Mouse (Mus musculus): ENCODE measurements at regions not wholly inside any gene's neighbourhood (a gene's known extent, or its start where the extent isn't known, plus 50 kb on each side); places are given as distances from the start of the nearest gene placed in this dataset.
A peak's percentile ranks its signal among the peaks of the same experiment; 100 is the strongest.

DNA sequence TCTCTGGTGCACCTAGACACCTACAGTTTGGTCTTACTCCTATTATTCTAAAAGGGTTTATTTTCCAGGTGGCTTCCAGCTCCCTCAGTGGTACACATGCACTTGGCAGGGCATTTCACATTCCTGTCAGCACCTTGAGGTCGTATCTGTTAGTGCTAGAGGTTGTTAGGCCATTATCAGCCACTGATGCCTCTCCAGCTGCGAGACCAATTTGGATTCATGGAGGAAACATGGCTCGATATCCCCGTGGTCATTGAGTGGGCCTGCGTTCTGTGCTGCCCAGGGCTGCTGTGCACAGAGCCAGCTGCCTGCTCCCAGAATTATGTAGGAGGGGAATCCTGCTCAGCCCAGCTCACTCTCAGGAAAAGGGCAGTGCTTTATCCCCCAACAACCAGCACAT is 60.1 kb upstream of the Irx1 start:
- DNase-seq (ENCODE audit: low spot score in 2 of 2) = no peak

DNA sequence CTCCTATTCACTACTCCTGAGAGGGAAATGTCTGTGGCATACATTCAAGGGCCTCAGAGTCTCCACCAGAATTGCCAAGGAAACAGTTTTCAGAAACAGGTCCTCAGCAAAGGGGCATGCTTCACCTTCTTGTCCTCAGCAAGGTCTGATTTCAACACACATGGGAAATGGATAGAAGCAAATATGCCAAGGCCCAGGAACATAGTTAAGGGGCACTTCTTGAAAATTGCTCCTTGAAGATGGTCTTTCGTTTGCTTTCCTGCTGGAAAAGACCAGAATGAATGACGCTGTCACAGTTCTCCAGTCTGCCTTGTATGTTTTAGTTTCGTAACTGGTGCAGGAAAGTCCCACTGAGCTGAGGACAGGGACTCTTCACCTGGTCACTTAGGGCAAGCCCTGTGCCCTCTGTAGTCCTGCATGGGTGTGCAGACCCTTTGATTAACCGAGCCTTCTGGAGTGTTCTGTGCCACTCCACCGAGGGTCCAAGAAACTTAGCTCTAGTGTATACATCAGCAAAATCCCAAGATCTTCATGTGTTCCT is 80.5 kb upstream of the Irx1 start:
- no peak for DNase-seq (ENCODE audit: low spot score in 2 of 2)

DNA sequence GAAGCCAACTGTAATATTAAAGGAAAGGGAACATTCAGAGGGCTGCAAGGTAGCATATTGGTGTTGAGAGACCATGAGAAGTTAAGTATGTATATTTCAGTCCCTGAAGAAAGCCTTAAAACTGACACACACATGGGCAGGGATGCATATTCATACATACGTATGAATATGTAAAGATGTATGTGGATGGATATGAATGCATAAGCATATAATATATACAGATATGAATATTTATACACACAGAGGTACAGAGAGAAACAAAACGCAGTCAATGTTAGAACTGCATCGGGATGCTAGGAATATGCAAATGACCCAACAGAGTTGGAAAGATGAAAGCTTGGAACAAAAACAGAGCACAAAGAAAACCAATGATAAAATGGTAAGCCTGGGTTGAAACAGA is 92.9 kb upstream of the Irx1 start:
- no peak for DNase-seq (ENCODE audit: low spot score in 2 of 2)

DNA sequence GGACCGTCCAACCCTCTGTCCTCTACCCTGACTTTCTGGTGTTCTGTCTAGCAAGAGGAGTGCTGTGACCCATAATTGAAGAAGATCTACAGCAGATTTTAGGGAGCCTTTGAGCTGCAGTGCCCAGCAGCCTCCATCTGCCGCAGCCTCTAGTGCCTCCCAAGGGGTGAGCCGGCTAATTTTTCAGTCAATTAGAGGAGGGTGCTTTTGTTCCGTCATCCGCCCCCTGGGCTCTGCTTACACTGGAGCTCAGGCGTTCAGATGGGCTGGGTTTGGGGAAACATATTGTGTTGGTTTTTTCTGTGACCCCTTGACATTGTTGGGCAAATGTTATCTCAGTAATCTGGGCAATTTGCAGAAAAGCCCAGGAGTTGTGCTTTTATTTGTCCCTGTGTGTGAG is 98.1 kb upstream of the Irx1 start:
- DNase-seq (ENCODE audit: low spot score in 2 of 2) = no peak

DNA sequence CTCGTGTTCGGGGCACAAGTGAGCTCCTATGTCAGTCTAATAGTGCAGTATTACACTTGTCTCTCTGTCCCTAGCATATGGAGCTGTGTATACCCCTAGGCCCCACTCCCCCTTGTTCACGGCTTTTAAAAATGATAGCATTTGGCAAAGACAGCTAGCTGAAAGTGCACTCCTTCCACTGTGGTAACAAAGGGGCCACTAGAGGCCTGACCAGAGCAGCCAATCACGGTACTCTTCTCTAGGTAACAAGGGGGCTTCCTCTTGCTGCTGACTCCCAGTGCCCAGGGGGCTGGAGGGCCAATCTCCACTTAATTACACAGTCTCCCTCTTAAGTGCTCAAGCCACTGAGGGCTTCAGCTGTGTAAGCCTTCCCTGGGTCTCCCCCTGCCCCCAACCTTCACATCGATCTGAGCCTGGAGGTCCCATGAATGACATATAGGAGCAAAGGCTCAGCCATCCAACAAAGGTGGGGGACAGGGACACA is 99.8 kb upstream of the Irx1 start:
- DNase-seq (ENCODE audit: low spot score in 2 of 2) = no peak

DNA sequence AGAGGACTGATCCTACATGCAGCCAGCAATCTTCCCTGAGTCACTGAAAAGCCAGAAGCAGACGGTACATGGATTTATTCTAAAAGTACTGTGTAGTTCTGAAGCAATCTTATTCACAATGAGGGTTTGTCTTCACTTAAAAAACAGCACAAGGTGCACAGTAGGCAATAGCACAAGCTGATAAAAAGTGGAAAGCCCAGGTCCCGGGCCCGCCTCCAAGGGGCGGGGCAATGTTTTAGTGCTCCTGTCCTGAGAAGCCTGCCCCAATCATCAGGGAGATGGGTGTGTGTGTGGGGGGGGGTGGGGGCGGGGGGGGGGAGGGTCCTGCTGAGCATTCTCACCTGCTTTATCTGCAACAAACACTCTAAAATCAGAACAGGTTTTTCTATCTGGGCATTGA is 133.1 kb upstream of the Irx1 start:
- DNase-seq (ENCODE audit: low spot score in 2 of 2) = no peak

DNA sequence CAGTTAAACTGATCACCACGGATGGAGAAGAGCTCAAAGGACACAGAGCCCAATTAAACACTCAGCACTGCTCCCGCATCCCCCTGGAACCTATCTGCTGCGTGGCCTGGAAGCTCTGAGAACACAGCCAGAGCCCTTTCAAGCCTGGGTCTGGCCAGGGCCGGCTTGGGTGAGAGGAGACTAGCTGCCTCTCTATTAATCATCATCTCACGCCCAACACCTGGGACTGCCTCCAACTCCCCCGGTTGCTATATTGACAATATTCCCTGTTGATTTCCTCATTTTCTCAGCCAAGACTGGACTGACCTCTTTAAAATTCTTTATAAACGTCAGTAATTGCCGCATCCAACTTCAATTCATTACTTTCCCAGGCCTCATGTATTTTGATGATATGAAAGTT is 133.7 kb upstream of the Irx1 start:
- DNase-seq (ENCODE audit: low spot score in 2 of 2) = no peak

DNA sequence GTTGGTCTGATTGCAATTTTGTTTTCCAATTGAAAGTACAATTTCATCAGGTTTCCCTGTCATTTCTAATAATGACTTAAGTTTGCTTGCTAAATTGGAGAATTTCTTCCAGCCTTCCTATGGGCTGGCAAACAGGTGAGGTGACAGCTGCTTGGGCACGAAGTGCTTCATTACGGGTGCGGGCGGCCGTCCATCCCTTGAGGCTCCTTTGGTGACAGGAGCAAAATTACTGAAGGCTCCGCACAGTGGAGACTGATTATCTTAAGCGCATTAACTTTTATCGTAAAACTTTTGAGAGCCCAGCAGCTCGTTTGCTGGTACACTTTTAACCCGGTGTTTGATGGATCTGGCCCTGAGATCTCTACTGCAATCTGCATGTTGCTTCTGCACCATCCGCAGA is 134.3 kb upstream of the Irx1 start:
- DNase-seq (ENCODE audit: low spot score in 2 of 2) = no peak

DNA sequence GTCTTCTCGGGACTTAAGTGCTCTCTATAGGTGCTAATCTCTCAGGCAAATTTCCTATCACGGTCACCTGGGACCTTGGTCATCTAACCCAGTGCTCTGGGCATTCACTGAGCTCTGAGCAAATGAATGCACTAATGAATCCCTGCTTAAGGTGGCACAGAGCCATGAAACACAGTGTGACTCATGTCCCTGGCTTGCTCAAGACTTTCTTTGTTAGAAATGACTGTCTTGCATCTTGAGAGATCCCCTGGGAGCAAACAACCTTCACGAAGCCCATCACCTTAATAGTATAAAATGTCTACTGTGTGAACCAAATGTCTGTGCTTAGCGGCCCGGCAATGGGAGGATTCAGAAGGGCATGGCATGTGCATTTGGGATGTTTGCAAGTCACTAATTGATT is 137.2 kb upstream of the Irx1 start:
- DNase-seq (ENCODE audit: low spot score in 2 of 2) = no peak

DNA sequence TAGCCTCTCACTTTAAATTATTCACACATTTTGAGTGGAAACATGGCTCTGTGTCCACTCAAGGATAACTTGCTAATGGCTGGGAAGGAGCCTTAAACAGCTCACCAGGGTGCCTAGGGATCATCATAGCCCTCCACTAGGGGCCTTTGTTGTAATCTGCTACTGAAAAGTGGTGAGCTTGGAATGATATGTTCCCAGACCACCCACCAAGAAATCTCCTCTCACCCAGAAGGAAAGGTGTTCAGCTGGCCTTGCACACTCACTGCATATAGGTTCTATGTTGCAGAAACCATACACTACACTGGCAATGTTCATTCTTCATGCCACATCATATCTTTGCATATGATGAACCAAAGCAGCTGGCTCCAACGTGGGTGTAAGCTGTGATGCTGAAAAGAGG is 145.1 kb upstream of the Irx1 start:
- no peak for DNase-seq (ENCODE audit: low spot score in 2 of 2)

DNA sequence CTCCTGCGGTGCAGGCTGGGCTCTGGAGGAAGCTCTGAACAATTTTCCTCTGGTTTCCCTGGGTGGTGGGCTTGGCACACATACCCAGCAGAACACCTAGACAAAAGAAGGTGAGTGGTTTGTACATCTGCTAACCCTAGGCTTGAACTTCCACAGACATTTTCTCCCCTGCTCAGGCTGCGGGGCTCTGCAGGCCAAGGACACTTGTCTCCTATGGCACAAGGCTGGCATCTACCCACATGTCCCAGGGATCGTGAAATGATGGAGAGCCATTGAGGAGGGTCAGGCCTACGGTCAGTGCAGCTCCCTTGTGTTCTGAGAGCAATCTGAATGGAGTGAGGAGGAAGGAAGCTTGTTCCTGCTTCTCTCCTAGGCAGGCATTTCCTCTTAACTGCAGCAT is 150.4 kb upstream of the Irx1 start:
- no peak for DNase-seq (ENCODE audit: low spot score in 2 of 2)

DNA sequence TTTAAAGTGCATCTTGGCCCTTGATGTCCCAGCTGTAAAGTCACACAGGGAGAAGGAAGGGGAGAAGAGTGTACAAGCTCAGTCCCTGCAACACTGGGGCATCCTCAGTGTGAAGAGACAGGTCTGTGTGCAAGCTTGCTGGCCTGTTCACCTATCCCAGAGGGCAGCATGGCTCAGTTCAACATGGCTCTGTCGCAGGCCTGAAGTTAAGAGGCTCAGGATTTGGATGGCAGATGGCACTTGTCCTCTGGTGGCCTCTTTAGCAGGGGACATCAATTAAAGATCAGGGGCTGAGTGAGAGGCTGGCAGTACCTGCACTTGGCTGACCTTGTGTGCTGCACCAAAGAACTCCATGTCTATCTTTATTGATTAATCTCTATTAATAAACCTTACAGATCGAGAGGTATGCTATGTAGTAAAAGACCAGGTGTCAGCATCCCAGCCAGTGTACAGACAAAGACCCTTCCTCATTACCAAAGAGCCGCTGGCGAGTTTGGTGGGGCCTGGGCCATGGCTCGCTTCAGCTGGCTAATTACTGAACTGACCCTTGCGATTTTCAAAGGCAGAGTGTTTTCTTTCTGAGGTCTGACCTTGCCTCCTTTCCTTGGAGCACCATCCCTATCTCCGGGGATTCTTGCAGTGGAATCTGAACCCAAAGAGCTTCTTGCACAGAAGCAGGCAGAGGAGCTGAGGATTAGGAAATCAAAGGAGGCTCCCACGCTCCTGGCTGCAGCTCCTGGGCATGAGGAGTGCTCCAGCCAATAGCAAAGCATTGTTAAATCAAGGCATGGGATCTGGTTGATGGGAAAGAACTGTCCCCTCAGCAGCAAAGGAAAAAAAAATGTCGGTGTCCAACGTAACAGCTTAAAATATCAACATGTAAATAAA is 151.5 kb upstream of the Irx1 start:
- DNase-seq (ENCODE audit: low spot score in 2 of 2) = no peak

DNA sequence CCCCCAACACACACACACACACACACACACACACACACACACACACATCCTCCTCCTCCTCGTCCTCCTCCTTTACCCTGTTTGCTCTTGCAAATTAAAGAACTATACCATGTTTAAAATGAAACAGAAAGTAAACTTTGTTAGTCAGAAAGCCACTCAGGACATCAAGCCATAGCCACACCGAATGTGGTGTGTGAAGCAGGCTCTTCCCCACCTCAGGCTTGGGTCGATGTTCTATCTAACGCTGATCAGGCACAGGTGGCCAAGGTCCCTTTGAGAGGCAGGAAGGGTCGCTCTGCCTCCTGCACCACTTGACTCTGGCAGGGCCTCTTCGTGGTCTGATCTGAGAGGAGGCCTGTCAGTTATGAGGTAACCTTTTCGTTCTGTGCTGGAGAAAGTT is 156.9 kb upstream of the Irx1 start:
- DNase-seq (ENCODE audit: low spot score in 2 of 2) = no peak

DNA sequence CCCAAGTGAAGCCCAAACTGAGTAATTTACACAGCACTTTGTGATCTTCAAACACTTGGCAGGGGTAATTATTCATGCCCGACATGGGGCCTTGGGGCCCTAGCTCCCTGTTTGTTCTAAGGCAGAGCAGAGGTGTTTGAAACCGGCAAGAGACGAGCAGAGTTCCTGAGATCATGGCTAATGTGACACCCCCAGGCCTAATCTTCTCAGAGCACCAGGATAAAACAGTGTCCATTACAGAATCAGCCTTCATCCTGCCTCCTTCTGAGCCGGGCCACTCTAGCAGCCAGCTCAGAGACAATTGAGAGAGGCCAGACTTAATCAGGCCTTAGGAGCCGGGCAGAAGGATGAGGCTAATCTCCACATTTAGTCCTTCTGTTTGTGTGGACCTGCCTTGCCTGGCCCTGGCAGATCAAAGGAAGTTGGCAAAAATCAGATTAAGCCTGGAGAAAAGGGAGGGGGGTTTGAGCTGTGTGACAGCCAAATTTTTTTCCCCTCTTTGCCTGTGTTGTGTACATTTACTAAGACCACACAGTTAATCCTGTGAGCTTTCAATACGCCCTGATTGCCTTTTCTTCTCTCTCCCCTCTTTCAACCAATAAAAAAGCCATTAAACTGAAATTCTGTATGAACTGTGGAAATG is 157.5 kb upstream of the Irx1 start:
- no peak for DNase-seq (ENCODE audit: low spot score in 2 of 2)

DNA sequence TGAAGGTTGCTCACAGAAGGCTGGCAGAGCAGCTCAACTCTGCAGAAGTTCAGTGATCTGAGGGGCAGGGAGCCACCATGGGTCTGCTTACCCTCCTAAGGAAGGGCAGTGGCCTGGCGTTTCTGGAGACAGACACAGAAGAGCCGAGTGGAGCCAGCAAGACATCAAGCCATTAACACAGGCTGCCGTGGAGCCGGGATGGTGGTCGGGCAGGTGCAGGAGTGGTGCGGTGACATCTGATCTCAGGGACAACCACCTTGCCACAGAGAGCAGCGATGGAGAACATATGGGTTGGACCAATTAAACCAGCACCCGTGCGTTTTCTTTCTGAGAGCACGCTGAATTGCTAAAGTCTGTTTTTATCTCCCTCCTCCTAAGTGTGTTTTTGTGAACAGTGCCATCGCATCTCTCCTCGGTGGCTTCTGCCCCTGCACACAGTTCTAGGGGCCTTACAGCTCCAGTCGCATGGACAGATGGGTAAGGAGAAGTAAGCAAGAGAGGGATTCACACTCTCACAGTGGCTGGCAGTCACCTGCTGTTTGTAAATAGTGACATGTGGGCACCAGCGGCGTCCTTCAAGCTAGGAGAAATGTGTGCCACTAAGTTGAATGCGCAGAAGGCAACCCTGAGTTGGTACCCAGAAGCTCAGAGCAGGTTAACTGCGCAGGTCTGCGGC is 158.2 kb upstream of the Irx1 start:
- no peak for DNase-seq (ENCODE audit: low spot score in 2 of 2)

DNA sequence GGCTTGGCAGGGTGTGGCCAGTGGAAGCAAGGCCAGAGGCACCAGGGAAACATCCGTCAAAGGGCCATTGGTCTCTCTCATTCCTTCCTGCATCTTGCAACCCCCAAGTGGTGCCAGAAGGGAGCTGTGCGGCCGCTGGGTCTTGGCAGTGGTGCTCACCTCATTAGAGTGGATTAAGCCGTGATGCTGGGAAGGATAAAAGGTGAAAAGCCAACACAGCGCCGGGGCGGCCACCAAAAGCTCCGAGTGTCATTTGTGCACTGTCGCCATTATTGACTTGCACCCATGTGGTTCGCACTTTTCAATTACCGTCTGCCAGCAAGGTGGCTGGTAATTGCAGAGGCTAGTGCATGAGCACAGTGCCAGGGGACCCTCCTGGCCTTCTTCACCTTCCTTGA is 158.7 kb upstream of the Irx1 start:
- peak in 1 of 2 experiments; percentile 33 for DNase-seq (ENCODE audit: low spot score in 2 of 2)

DNA sequence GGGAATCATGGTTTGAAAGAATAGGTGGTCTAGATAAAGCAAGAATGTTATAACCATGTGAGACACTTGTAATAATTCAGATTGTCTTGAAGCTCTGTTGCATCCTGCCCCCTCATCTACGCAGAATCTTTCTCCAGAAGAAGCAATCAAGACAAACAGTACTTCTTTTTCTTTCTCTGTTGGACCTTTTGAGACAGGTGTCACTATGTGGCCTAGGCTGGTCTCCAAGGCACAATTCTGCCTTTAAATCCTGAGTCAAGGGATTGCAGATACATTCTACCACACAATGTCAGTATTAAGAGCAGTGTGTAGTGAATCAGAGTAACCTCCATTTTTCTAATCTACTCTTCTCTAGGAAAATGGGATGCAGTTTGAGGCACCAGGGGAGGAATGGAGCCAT is 164.8 kb upstream of the Irx1 start:
- no peak for DNase-seq (ENCODE audit: low spot score in 2 of 2)

DNA sequence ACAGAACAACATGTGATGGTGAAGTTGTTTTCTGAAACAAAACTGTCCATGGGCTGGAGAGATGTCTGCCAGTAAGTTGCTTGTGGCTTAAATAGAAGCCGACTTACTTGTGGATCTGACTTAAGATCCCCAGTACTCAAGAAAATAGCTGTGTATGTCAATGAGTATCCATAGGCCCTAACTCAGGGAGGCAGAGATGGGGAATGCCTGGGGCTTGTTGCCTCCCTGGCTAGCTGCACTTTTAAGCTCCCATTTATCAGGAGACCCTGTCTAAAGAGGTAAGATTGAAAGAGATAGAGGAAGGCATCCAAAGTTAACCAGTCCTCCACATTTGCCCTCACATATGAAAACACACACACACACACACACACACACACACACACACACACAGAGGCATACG is 167.8 kb upstream of the Irx1 start:
- DNase-seq (ENCODE audit: low spot score in 2 of 2) = no peak

DNA sequence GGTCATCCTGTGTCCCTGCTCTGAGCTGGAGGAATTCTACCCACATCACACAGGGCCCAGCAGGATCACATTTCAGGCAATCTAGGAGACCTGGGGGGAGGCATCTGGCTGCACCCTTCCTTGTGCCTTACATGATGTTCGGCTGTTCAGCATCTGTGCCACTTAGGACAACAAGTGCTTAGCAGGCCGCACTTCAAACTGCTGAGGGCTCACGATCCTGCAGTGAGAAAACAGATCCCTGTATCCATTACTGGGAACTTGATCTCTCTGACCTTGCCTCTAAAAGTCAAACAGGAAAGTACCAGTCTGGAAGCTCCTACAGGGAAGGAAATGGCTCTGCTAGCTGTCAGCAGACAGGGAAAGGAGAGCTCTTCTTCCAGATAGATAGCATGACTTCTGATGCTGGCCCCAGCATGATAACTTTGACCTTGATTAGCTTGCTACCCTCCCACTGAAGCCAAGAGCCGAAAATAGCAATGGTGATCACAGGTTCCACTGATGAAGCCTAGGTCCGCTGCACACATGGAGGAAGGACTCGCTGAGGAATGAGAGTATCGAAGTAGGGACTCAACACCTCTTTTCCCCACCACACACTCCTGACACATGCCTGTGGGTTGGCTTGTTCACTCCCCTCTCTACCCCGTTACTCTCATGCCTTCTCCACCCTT is 170.7 kb upstream of the Irx1 start:
- DNase-seq (ENCODE audit: low spot score in 2 of 2) = no peak

DNA sequence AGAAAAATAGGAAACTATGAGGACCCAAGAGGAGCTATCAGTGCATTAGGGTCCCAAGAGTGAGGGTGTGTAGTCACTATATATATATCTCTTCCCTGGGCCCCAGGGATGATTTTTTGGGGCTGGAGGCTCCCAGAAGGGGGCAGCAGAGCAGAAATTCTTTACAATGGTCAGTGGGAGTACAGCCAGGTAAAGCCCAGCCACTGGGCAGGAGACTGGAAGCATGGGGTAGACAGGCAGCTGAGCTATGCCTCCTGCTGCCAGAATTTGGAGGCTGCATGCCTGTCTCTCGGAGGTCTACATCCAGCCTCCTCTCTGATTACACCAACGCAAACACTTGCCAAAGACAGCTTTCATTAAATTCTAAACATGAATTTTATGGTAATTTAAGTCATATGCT is 202.7 kb upstream of the Irx1 start:
- DNase-seq (ENCODE audit: low spot score in 2 of 2) = no peak

DNA sequence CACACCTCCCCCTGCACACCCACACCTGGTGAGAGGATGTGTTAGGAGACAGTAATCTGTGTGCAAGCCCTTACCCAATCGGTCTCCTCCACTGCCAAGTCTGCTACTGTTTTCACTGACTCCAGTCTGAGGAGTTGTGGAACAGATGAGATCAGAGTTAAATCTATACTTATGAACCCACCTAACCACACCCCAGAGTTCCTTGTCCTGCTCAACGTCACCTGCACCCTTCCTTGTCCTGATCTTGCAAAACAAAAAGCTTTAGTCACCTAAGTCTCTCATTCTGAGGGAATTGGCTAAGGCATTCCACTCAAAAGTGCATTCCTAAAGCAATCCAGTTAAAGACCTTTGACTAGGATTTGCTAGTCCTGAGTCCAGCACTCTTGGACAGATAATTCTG is 203.9 kb upstream of the Irx1 start:
- no peak for DNase-seq (ENCODE audit: low spot score in 2 of 2)

DNA sequence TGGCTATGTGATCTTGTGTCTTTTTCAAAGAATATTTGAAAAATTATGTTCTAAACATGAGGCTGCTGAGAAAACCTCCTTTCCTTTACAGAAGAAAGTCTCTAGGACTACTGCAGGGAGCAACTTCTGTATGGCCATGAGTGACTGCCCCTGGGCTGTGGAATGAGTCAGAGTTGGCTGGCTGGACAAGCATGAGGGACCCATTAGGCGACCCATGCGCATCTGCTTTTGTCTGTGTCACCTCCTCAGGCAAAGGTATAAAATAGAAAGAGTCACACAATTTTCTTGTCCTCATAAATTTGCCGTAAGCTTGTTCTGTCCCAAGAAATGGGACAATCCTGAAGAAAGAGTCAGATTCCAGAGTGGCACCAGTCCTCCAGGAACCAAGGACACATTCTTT is 220.1 kb upstream of the Irx1 start:
- DNase-seq (ENCODE audit: low spot score in 2 of 2) = no peak
